Mouse (Mus musculus) ES-E14 (cell line): ENCODE results near the gene Rab15. TPM values are rescaled to one million over a fixed set of nuclear protein-coding genes. Genes with fewer than 3 reads are reported as not detected.

Experiments
- DNase-seq: peaks from one replicate; pipeline ENCODE4 v3.0.0-alpha.2; 2013; ENCODE audit warnings: low read depth, low spot score
- H3K27ac ChIP-seq: 2 replicates; pipeline ENCODE4 v1.5.1; 2012; ENCODE audit warnings: low read depth, mild to moderate bottlenecking, low read length, moderate library complexity, mixed read lengths; ENCODE audit not compliant: poor library complexity, insufficient read depth, severe bottlenecking
- H3K36me3 ChIP-seq: 2 replicates; pipeline ENCODE4 v1.6.1; 2012; ENCODE audit warnings: mild to moderate bottlenecking, low read length, moderate library complexity, mixed read lengths; ENCODE audit not compliant: control insufficient read depth, poor library complexity, insufficient read depth, severe bottlenecking
- H3K4me1 ChIP-seq, 2 experiments: fragments of 150-350 bp in 1 of 2; sonication (generic) in 1 of 2; 2 replicates each; pipeline ENCODE4 v1.6.1; 2012; ENCODE audit warnings: low read length in 2 of 2, mild to moderate bottlenecking in 1 of 2, mixed read lengths in 1 of 2; ENCODE audit not compliant: control insufficient read depth in 2 of 2, insufficient read depth in 2 of 2, poor library complexity in 1 of 2
- H3K4me3 ChIP-seq, 2 experiments: fragments of 150-350 bp in 1 of 2; sonication (generic) in 1 of 2; 2 replicates each; pipeline ENCODE4 v1.5.1; 2012; ENCODE audit warnings: low read length in 2 of 2, low read depth in 1 of 2, mild to moderate bottlenecking in 1 of 2, mixed read lengths in 1 of 2; ENCODE audit not compliant: insufficient read depth in 1 of 2, poor library complexity in 1 of 2, severe bottlenecking in 1 of 2
- H3K9ac ChIP-seq: 2 replicates; pipeline ENCODE4 v1.6.1; 2012; ENCODE audit warnings: low read depth, mild to moderate bottlenecking, low read length, mixed read lengths; ENCODE audit not compliant: poor library complexity, insufficient read depth, severe bottlenecking
- H3K9me3 ChIP-seq: fragments of 150-350 bp; sonication (generic); 2 replicates; pipeline ENCODE4 v1.6.1; 2012; ENCODE audit warnings: low read depth, mild to moderate bottlenecking, low read length; ENCODE audit not compliant: control insufficient read depth, insufficient read depth
- CHD2 ChIP-seq: IDR thresholded peaks from 2 replicates; pipeline ENCODE4 v1.6.1; 2014; ENCODE audit warnings: mild to moderate bottlenecking, low read depth, low read length, inconsistent platforms
- HCFC1 ChIP-seq: IDR thresholded peaks from 2 replicates; pipeline ENCODE4 v1.6.1; 2012; ENCODE audit warnings: low read length, inconsistent platforms, borderline replicate concordance; ENCODE audit not compliant: insufficient read depth
- MAFK ChIP-seq: IDR thresholded peaks from 2 replicates; pipeline ENCODE4 v1.6.1; 2014; ENCODE audit warnings: mild to moderate bottlenecking, low read depth, low read length, inconsistent platforms; ENCODE audit not compliant: insufficient read depth
- ZC3H11A ChIP-seq: IDR thresholded peaks from 2 replicates; pipeline ENCODE4 v1.6.1; 2012; ENCODE audit warnings: low read depth, mild to moderate bottlenecking, inconsistent platforms, low read length, borderline replicate concordance
- ZNF384 ChIP-seq: IDR thresholded peaks from 2 replicates; pipeline ENCODE4 v1.6.1; 2012; ENCODE audit warnings: low read depth, low read length, inconsistent platforms
- in situ Hi-C, 2 experiments: fragments of 600-800 bp; cut with MboI; formaldehyde crosslinking; loops; one replicate each; pipeline ENCODE4 v1.15.1; 2025; ENCODE audit warnings: low sequenced_read_pairs in 2 of 2, inconsistent platforms in 1 of 2; ENCODE audit not compliant: unreplicated experiment in 2 of 2
- total RNA-seq: library from RNA; depleted of rRNA; stranded (reverse); fragments of 300-350 nt; gene quantifications from 2 replicates; pipeline ENCODE4 v1.2.3, GENCODE M21; 2012

Rab15 gene
- total RNA-seq, 1 experiment: 9.5 TPM

- H3K9me3 ChIP-seq: no peaks in the 10 kb centered on the region
- in situ Hi-C loops: no loop called here
- no peak overlapping the region; the same call in 1 of the 2 replicates for H3K27ac ChIP-seq
- H3K4me1 ChIP-seq: peaks cover 2 to 18% of the 10 kb centered on the region in 2 experiments; a peak in 3 of 4 replicates
- TF ChIP-seq ZC3H11A (no peak), ZNF384 (peak; percentile 35; the same call in 1 of the 2 replicates), CHD2 (no peak), MAFK (peak; percentile 92), HCFC1 (no peak)
- no peak overlapping the region for H3K4me3 ChIP-seq
- H3K9ac ChIP-seq: no peak overlapping the region
- no peak for DNase-seq
- H3K36me3 ChIP-seq: no peaks in the 10 kb centered on the region
Observed at GRCm38 (mm10) chr12:76852419-76852818, 29.7 kb upstream of the Rab15 start.

- H3K9ac ChIP-seq: no peak overlapping the region
- peaks cover 0 to 4% of the 10 kb centered on the region in 2 experiments; a peak in 3 of 4 replicates for H3K4me1 ChIP-seq
- TF ChIP-seq CHD2 (no peak), ZC3H11A (no peak), ZNF384 (no peak), HCFC1 (no peak), MAFK (no peak)
- in situ Hi-C loops: no loop called here
- no peaks in the 10 kb centered on the region for H3K9me3 ChIP-seq
- DNase-seq: no peak
- H3K4me3 ChIP-seq: no peak overlapping the region
- H3K36me3 ChIP-seq: no peaks in the 10 kb centered on the region
- no peak overlapping the region for H3K27ac ChIP-seq
Observed at GRCm38 (mm10) chr12:76844346-76845061, 21.8 kb upstream of the Rab15 start.

- H3K4me1 ChIP-seq: peaks cover 0 to 6% of the 10 kb centered on the region in 2 experiments; a peak in 3 of 4 replicates
- TF ChIP-seq HCFC1: no peak
- TF ChIP-seq MAFK: no peak
- TF ChIP-seq ZNF384: no peak
- no peak for TF ChIP-seq ZC3H11A
- TF ChIP-seq CHD2: no peak
- no peaks in the 10 kb centered on the region for H3K36me3 ChIP-seq
- peak overlapping the region in 1 of 2 experiments; percentile 24; a peak in 2 of 4 replicates for H3K4me3 ChIP-seq
- no peak for DNase-seq
- H3K9ac ChIP-seq: no peak overlapping the region
- no peaks in the 10 kb centered on the region for H3K9me3 ChIP-seq
- no peak overlapping the region for H3K27ac ChIP-seq
- in situ Hi-C loops: no loop called here
Observed at GRCm38 (mm10) chr12:76840081-76840480, 17.4 kb upstream of the Rab15 start.

- no peaks in the 10 kb centered on the region for H3K9me3 ChIP-seq
- no peak overlapping the region for H3K27ac ChIP-seq
- H3K4me1 ChIP-seq: peaks cover 0 to 6% of the 10 kb centered on the region in 2 experiments; a peak in 2 of 4 replicates
- no peak overlapping the region for H3K4me3 ChIP-seq
- no peak for DNase-seq
- no peaks in the 10 kb centered on the region for H3K36me3 ChIP-seq
- TF ChIP-seq CHD2 (no peak), MAFK (peak; percentile 84), HCFC1 (no peak), ZNF384 (no peak), ZC3H11A (no peak)
- H3K9ac ChIP-seq: no peak overlapping the region
- in situ Hi-C loops: no loop called here
Observed at GRCm38 (mm10) chr12:76839298-76839697, 16.6 kb upstream of the Rab15 start.
